Mouse (Mus musculus) frontal cortex, adult 2 months (tissue): ENCODE measurements around the gene Gcgr. TPM values are rescaled to one million over a fixed set of nuclear protein-coding genes. Genes with fewer than 3 reads are reported as not detected.
A peak's percentile ranks its signal among the peaks of the same experiment; 100 is the strongest.

Source experiments
- DNase-seq, 2 experiments: peaks; one replicate each; pipeline ENCODE4 v3.0.0; 2022; ENCODE audit warnings: low spot score in 1 of 2; ENCODE audit errors: extremely low spot score in 1 of 2
- polyA plus RNA-seq: library from polyadenylated mRNA; depleted of rRNA; stranded (reverse); fragments of >200 nt; gene quantifications from 2 replicates; pipeline ENCODE4 v1.2.3, GENCODE M21; 2012; rRNA removed

Gene Gcgr
- 0.42 and 0.54 TPM in 2 replicates for polyA plus RNA-seq

GRCm38 (mm10) chr11:120530085-120530964 lies at the start of gene Gcgr:
Gcgr (plus strand) TSS chr11:120530699.
- no peak for DNase-seq

GRCm38 (mm10) chr11:120483448-120483934 lies 47.0 kb upstream of the Gcgr start:
- DNase-seq, result no peak

- peak; percentile 77 to 92 for DNase-seq
Measured at GRCm38 (mm10) chr11:120484265-120484981, 46.1 kb upstream of the Gcgr start, which contains the start of gene Mrpl12. Mrpl12 (plus strand) TSS chr11:120484613.

GRCm38 (mm10) chr11:120485251-120485650 lies 45.2 kb upstream of the Gcgr start:
- DNase-seq, result no peak

GRCm38 (mm10) chr11:120488516-120488915 lies 42.0 kb upstream of the Gcgr start:
- DNase-seq, result no peak

GRCm38 (mm10) chr11:120489054-120489761 lies 41.3 kb upstream of the Gcgr start:
- DNase-seq, result peak in 1 of 2 experiments; percentile 86

DNA sequence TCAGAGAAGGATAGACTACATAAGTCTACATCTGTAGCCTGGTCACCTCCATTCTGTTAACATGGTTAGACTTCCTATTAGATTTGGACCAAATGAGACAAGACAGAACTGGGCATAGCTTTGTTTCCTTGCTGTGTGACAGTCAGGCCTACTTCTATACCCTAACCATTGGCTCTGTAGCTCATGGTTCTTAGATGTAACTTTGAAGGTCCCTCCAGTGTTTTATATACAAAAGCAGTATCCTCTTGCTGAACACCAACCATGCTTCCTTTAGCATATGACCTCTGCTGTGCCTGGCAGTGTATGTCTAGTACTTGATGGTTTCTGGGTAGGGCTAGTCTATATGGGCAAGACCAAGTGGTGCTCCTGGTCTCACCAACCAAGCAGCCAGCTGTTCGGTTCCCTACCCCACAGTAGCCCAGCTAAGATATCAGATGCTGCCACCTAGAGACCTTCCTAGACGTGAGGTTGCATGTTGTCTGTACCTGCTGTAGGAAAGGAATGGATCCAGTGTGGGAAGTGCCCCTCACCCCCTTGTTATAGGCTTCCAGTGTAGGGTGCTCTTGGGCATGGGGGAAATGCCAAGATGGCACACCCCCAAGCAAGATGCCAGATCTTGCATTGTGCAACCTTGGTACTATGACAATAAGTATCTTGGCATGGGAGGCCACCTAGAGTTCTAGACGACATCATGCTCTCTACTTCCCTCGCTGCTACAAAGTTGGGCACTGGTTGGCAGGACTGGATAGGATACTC lies 40.0 kb upstream of the Gcgr start:
- DNase-seq, result no peak

DNA sequence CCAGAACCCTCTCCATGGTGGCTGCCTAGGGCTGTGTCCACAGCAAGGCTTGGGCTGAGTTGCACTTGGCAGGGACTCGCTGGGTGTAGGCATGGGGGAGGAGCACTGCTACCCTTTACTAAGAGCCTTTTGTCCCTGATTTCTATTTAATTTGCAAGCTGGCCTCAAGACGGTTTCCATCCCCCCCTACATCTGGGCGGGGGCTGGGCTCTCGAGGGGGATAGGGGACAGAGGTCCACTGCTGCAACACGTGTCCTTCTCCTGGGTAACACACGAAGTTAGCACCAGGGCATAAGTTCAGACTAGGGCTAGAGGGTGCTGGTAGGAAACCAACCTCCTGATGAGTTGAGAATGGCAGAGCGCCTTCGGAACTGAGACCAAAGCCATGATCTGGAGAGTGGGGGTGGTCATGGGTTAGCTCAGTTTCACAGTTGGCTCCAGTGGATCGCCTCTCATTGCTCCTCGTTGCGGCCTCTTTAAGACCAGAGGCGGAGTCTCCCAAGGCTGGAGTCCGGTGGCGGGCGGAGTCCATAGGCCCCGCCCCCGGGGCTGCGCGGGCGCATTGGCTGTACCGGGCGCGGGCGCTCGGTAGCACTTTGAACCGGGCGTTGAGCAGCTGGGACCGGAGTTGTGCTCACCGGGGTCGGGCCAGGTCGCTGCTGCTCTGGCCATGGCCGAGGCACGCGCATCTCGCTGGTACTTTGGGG lies 39.0 kb upstream of the Gcgr start, which contains the start of gene Slc25a10:
Gene Slc25a10, plus strand, starts transcription at position 524 of the 707 bp plus-strand sequence.
- DNase-seq, result peak; percentile 76 to 88

GRCm38 (mm10) chr11:120492024-120492877 lies 38.2 kb upstream of the Gcgr start:
- DNase-seq, result peak in 1 of 2 experiments; percentile 19

GRCm38 (mm10) chr11:120492878-120493203 lies 37.7 kb upstream of the Gcgr start:
- no peak for DNase-seq

DNA sequence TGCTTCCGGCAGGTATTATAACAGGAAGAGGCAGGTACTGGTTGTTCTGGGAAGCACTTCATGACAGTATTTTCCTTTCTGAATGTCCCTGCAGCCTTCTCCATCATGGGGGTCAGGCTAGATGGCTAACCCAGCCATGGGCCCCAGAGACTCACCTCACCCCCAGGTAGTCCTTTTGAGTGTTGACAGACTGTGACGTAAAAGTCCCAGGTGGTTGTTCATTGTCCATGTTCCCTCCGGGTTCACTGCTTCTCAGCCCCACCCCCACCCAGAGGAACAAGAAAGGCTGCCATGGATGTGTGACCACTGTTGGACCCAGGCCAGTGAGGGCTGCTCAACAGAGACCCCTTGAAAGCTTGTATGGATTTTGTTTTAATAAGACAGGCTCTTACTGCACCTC lies 37.1 kb upstream of the Gcgr start:
- no peak for DNase-seq

DNA sequence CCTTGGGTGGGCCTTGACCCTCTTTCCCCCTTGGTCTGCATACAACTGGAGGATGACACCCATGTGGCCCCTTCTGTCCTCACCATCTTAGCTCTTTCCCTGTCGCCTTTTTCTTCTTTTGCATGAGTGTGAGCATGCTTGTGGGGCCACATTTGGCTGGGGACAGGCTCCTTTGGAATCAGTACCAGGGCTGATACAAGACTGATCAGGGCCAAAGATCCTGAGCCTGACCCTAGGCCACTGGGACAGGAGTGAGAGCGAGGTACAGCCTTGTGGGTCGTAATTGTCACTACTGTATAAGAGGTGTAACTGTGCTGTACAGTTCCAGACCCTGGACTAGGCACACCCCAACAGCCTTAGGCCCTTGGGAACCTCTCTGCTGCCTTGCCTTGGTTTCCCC lies 36.6 kb upstream of the Gcgr start:
- no peak for DNase-seq

GRCm38 (mm10) chr11:120497436-120497835 lies 33.1 kb upstream of the Gcgr start:
- DNase-seq, result no peak

GRCm38 (mm10) chr11:120498226-120498625 lies 32.3 kb upstream of the Gcgr start:
- no peak for DNase-seq

DNA sequence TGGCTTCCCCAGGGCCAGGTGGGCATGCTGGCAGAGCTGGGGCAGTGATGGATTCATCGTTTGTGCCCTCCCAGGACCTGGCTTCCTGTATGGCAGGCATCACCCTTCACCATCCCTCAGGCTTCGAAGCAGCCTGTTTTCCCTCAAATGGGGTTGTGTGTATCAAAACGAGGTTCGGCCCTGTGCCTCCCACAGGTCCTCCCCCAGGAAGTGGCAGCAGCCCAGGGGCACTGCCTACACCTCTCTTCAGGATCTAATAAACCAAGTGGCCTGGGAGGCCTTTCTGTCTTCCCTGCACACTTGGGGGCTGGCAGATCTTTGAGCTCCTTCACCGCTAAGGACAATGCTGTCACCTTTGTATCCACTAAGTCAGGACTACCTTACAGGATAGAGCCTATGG lies 31.6 kb upstream of the Gcgr start:
- DNase-seq, result no peak

GRCm38 (mm10) chr11:120499894-120500293 lies 30.6 kb upstream of the Gcgr start:
- no peak for DNase-seq

DNA sequence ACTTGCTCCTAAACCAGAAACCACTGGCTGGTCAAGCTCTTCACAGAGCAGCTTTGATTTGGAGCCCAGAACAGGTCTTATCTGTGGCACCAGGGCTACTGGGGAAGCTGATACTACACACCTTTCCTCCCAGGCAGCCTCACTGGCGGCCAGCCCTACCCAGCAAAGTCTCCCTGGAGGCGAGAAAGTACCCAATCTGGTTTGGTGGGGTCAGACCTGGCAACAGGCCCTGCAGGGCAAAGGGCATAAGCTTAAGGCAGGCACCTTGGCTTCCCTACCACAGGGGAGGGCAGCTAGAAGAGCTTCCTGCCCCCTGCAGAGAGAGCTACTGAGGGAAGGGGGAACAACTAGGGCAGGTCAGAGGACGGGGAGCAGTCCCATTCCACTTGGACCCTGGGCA lies 30.1 kb upstream of the Gcgr start:
- no peak for DNase-seq

- DNase-seq, result no peak
Measured at GRCm38 (mm10) chr11:120501018-120501417, 29.5 kb upstream of the Gcgr start.

- no peak for DNase-seq
Measured at GRCm38 (mm10) chr11:120501701-120502100, 28.8 kb upstream of the Gcgr start.
